Mouse (Mus musculus): ENCODE measurements around the gene Bcl2l1. TPM values are rescaled to one million over a fixed set of nuclear protein-coding genes. Genes with fewer than 3 reads are reported as not detected.
A peak's percentile ranks its signal among the peaks of the same experiment; 100 is the strongest.

Gene Bcl2l1
- total and polyA plus RNA-seq, 3 experiments = 21.3 to 80.3 (median 34.5) TPM

DNA sequence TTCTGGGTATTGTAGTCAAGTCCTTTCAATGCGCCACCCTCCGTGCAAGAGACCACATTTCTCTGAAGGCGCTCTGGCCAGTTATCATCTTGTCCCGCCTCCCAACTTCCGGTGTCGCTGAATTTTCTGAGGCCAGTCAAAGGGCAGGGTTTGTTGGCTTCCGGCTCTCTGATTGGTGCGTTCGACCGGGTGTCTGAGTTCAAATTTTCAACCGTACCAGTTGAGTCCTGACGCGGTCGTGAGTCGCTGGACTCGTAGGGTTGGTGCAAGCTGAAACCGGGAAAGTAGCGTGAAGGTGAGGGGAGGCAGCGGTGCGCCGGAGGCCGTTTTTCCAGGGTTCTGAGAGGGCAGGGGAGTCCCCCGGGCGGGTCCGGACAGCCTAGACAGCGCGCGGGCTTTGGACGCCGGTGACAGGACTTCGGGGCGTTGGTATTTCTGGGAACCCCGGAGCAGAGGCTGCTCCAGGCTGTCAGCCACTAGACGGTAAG is 16.3 kb upstream of the Bcl2l1 start, which contains the start of gene Tpx2 (continued):
- TF ChIP-seq HCFC1 (IDR thresholded peaks at IDR 0.05; ENCODE audit: low read depth, low read length) (peak; percentile 95), ZC3H11A (IDR thresholded peaks at IDR 0.05; ENCODE audit: low read depth, low read length) (no peak), POLR2AphosphoS2 (IDR thresholded peaks at IDR 0.05; ENCODE audit: low read depth, low read length) (peak; percentile 73; the same call in 1 of the 2 replicates), SMC3 (IDR thresholded peaks at IDR 0.05; ENCODE audit: low read depth, low read length) (no peak), MXI1 (IDR thresholded peaks at IDR 0.05; ENCODE audit: low read depth, low read length) (peak; percentile 94), ZKSCAN1 (IDR thresholded peaks at IDR 0.05; ENCODE audit: borderline replicate concordance, low read depth, low read length) (no peak), MAFK (IDR thresholded peaks at IDR 0.05; ENCODE audit: insufficient replicate concordance, low read length) (no peak), CTCF (conservative IDR thresholded peaks at IDR 0.05 in 1 of 2, IDR thresholded peaks at IDR 0.05 in 1 of 2; ENCODE audit: low read depth in 2 of 2, low read length in 2 of 2) (peak in 1 of 2 experiments; percentile 22; a peak in 1 of 4 replicates), RAD21 (IDR thresholded peaks at IDR 0.05; ENCODE audit: low read depth, low read length) (no peak), GABPA (IDR thresholded peaks at IDR 0.05; ENCODE audit: insufficient replicate concordance, low read depth, low read length) (no peak; the same call in 1 of the 2 replicates), PAX5 (IDR thresholded peaks at IDR 0.05; ENCODE audit: low read length) (no peak), NRF1 (IDR thresholded peaks at IDR 0.05; ENCODE audit: low read depth, low read length) (peak; percentile 35; the same call in 1 of the 2 replicates), E2F4 (IDR thresholded peaks at IDR 0.05; ENCODE audit: insufficient replicate concordance, low read depth, low read length) (peak; percentile 90; the same call in 1 of the 2 replicates), ZMIZ1 (IDR thresholded peaks at IDR 0.05; ENCODE audit: low read depth, low read length) (peak; percentile 84; the same call in 1 of the 2 replicates), CHD2 (IDR thresholded peaks at IDR 0.05; ENCODE audit: low read length) (peak; percentile 84), BHLHE40 (IDR thresholded peaks at IDR 0.05; ENCODE audit: low read depth, low read length) (no peak)

DNA sequence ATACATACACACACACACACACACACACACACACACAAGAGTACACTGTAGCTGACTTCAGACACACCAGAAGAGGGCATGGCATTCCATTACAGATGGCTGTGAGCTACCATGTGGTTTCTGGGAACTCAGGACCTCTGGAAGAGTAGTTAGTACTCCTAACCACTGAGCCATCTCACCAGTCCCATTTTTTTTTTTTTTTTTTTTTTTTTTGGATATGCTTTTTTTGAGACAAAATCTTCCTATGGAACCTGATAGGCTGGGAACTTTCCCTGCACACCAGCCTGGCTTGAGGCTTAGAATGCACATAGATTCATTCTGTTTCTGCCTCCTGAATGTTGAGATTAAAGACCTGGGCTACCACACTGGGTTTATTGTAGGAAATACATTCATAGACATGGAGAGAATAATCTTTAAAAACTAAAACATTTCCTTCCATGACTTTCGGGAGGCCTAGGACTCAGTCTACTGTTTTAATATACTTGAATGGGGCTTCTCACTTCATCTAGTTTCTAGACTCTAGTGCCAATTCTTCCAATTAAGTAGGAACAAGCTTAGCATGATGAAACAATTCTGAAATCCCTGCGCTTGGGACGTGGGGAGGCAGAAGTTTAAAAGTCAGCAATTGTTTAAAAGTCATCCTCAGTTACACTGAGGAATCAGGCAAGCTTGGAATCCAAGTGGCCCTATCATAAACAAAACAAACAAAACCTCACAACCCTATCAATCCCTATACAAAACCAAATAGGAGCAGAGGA is 15.7 kb upstream of the Bcl2l1 start:
- TF ChIP-seq ZNF384 (IDR thresholded peaks at IDR 0.05; ENCODE audit: low read depth, low read length) (peak; percentile 72), NELFE (IDR thresholded peaks at IDR 0.05; ENCODE audit: low read depth, low read length) (no peak), JUN (IDR thresholded peaks at IDR 0.05; ENCODE audit: insufficient read depth, low read depth, low read length) (0 out of 2 replicates have a peak, but pooled peaks have one; percentile 6)
- Histone ChIP-seq H3K27ac (ENCODE audit: insufficient read depth, low read depth) (no peak overlapping the region), H3K27me3 (replicated peaks) (no peaks in the 10 kb centered on the region), H3K4me2 (ENCODE audit: insufficient read depth, low read depth, poor library complexity, severe bottlenecking) (peak overlapping the region; percentile 45; the same call in 1 of the 2 replicates), H3K79me2 (replicated peaks; ENCODE audit: control insufficient read depth, extremely low read depth, insufficient read depth, poor library complexity, severe bottlenecking) (peaks cover 39% of the 10 kb centered on the region), H3K9me3 (replicated peaks; ENCODE audit: low read length) (no peaks in the 10 kb centered on the region), H3K36me3 (replicated peaks in 1 of 2; ENCODE audit: control insufficient read depth in 1 of 2, insufficient read depth in 1 of 2, low read length in 1 of 2) (peaks cover 3 to 19% of the 10 kb centered on the region in 2 experiments), H3K9ac (ENCODE audit: insufficient read depth, low read depth) (peak overlapping the region; percentile 68; the same call in 1 of the 2 replicates), H3K4me3 (replicated peaks in 1 of 3; ENCODE audit: low read depth in 2 of 3, low read length in 2 of 3, poor library complexity in 1 of 3) (peak overlapping the region in 2 of 3 experiments; percentile 92 to 94), H3K4me1 (ENCODE audit: control insufficient read depth in 1 of 2, insufficient read depth in 2 of 2) (peaks cover 2 to 24% of the 10 kb centered on the region in 2 experiments; a peak in 3 of 4 replicates)
- DNase-seq (ENCODE audit: extremely low read depth) = no peak
- dilution Hi-C loops (cut with MboI; ENCODE audit: extremely low pct_ligation_motif_present, extremely low pct_unique_long_range_greater_than_20kb, low sequenced_read_pairs) (no loop called here), in situ Hi-C loops (cut with MboI; ENCODE audit: low pct_ligation_motif_present, low pct_unique_long_range_greater_than_20kb, low sequenced_read_pairs) (no loop called here)

All from CH12.LX (cell line).